Mouse (Mus musculus) spleen, adult 2 months (tissue): ENCODE results near the gene Cyp4f17.
"Not testable (repeated sequence)": the region's sequence is repeated elsewhere in the genome, so short reads cannot be mapped to it uniquely, and the experiment has no call there.

Source experiments
- CTCF ChIP-seq: fragments of 200-500 bp; IDR thresholded peaks from 2 replicates; pipeline ENCODE4 v1.5.1; 2011; ENCODE audit warnings: mild to moderate bottlenecking, inconsistent platforms; ENCODE audit not compliant: insufficient read depth, insufficient read length, insufficient replicate concordance; ENCODE audit errors: extremely low read depth
- POLR2A ChIP-seq: fragments of 200-500 bp; IDR thresholded peaks from 2 replicates; pipeline ENCODE4 v1.6.1; 2011; ENCODE audit warnings: low read depth, low read length, inconsistent platforms

DNA sequence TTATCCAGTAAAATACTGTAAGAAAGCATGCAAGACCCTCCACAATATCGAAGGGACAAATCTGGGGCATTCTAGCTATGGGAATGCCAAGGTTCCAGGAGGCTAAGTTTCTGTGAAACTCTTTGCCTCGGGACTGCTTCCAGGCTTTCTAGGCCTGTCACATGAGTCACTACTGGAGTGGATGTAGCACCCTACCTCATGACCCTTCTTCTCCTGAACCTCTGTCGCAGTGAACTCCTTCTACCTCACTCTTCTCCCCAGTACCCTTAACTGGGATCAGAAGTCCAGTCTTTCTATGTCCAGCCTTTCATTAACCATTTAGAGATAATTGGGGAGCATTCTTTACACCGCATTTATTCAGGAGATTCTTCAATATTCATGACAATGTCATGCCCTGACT is 5.3 kb upstream of the Cyp4f17 start:
- not testable (repeated sequence) for TF ChIP-seq CTCF, POLR2A
